Mouse (Mus musculus) spleen, adult 2 months (tissue): ENCODE results near the gene Dglucy. TPM values are rescaled to one million over a fixed set of nuclear protein-coding genes. Genes with fewer than 3 reads are reported as not detected.
A peak's percentile ranks its signal among the peaks of the same experiment; 100 is the strongest.

Experiments
- DNase-seq, 2 experiments: peaks; one replicate each; pipeline versions ENCODE4 v3.0.0 to v3.0.0-alpha.2; 2012 to 2021; ENCODE audit warnings: low spot score in 2 of 2, low read depth in 1 of 2
- H3K27ac ChIP-seq: fragments of 200-500 bp; 2 replicates; pipeline ENCODE4 v1.5.1; 2012; ENCODE audit warnings: low read length, inconsistent platforms; ENCODE audit not compliant: insufficient read depth
- H3K27me3 ChIP-seq: fragments of 200-500 bp; 2 replicates; pipeline ENCODE4 v1.6.1; 2012; ENCODE audit warnings: mild to moderate bottlenecking, moderate library complexity, low read length, inconsistent platforms; ENCODE audit not compliant: control insufficient read depth, insufficient read depth
- H3K36me3 ChIP-seq: fragments of 200-500 bp; 2 replicates; pipeline ENCODE4 v1.6.1; 2012; ENCODE audit warnings: mild to moderate bottlenecking, low read length, inconsistent platforms; ENCODE audit not compliant: control insufficient read depth, insufficient read depth
- H3K4me1 ChIP-seq: fragments of 200-500 bp; 2 replicates; pipeline ENCODE4 v1.6.1; 2011; ENCODE audit warnings: inconsistent platforms; ENCODE audit not compliant: control insufficient read depth, insufficient read depth, insufficient read length
- H3K4me3 ChIP-seq: fragments of 200-500 bp; 2 replicates; pipeline ENCODE4 v1.5.1; 2011; ENCODE audit warnings: mild to moderate bottlenecking, inconsistent platforms; ENCODE audit not compliant: insufficient read depth, insufficient read length; ENCODE audit errors: extremely low read depth
- CTCF ChIP-seq: fragments of 200-500 bp; IDR thresholded peaks from 2 replicates; pipeline ENCODE4 v1.5.1; 2011; ENCODE audit warnings: mild to moderate bottlenecking, inconsistent platforms; ENCODE audit not compliant: insufficient read depth, insufficient read length, insufficient replicate concordance; ENCODE audit errors: extremely low read depth
- POLR2A ChIP-seq: fragments of 200-500 bp; IDR thresholded peaks from 2 replicates; pipeline ENCODE4 v1.6.1; 2011; ENCODE audit warnings: low read depth, low read length, inconsistent platforms
- WGBS: fragments of 180-500 bp; shearing (Covaris S2); methylation state at CpG from one replicate; pipeline ENCODE4 v1.1.7; 2018; 5-methylcytosine and 5-hydroxymethylcytosine counted together
- polyA plus RNA-seq: library from polyadenylated mRNA; depleted of rRNA; stranded (reverse); fragments of >200 nt; gene quantifications from 2 replicates; pipeline ENCODE4 v1.2.3, GENCODE M21; 2012

Gene Dglucy
- polyA plus RNA-seq, 1 experiment, result 5.2 TPM

DNA sequence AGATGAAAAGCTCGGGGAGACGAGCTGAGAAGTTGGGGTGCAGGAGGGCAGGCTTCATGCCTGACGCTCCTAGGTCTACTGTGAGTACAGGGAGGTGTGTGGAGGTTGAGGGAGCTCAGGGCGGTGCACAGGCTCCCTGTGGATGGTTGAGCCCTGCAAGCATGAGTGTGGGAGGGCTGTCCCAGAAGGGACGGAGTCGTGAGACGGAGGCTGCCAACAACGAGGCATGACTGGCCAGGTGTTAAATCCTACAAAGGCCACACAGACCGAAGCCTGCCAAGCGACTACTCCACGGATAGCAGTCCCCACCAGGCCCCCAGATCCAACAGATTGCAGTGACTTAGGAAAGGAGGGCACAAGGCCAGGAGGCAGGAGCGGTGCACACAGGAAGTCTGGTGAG, 131.9 kb downstream of the Dglucy start:
- Histone ChIP-seq H3K27ac (no peak overlapping the region), H3K4me1 (peaks cover 16% of the 10 kb centered on the region), H3K36me3 (peaks cover 30% of the 10 kb centered on the region), H3K27me3 (peaks cover 3% of the 10 kb centered on the region), H3K4me3 (no peak overlapping the region)
- no peak for DNase-seq
- no peak for TF ChIP-seq POLR2A
- no peak for TF ChIP-seq CTCF
- WGBS, result 96% methylated on average over 12 of the region's 12 CpGs

GRCm38 (mm10) chr12:100924646-100925339, 145.9 kb downstream of the Dglucy start:
- DNase-seq, result no peak
- Histone ChIP-seq H3K36me3 (peaks cover 54% of the 10 kb centered on the region), H3K27ac (no peak overlapping the region), H3K4me3 (no peak overlapping the region), H3K27me3 (no peaks in the 10 kb centered on the region), H3K4me1 (peaks cover 5% of the 10 kb centered on the region; the same call in 1 of the 2 replicates)
- 69% methylated on average over 15 of the region's 15 CpGs for WGBS
- TF ChIP-seq CTCF, result no peak
- TF ChIP-seq POLR2A, result no peak

DNA sequence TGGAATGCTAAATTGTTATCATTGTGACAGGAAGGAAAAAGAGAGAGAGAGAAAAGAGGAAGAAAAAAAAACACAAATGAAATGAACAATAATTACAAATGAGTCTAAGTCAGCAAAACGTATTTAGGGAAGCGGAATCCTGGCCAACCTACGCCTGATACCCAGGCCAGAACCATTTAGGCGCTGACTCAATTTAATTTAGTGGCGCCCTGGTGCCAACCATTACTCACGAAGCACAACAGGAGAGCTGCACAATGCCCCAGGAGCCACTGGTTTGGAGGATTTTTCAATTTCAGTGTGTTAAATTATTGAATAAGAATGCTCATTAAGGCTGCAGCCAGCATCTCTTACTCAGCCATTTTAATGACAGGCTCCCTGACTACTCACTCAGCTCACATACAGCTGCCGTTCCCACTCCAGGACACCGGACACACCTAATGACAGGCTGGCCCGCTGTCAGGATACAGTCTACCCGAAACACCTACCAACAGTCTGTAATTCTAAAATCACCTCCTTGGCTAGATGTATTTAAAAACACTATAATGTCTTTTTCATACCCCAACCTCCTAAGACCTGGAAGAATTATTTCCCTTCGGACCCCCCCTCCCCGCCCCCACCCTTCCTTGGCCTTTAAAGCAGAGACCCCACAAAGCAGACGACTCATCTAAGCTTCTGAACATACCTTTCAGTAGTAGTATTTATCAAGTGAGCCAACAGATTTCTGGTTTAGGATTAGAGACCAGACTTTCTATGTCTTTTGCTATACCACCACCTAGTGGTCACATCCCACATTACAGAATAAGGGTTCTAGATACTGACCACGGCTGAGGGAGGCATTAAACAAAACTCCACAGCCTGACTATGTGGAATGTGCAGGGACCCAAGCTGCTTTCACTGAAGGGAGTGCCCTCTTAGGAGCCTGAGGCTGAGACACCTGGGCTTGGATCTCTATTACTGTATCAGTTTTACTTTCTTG, 147.1 kb downstream of the Dglucy start:
- no peak overlapping the region for H3K4me3 ChIP-seq
- TF ChIP-seq CTCF, result 0 out of 2 replicates have a peak, but pooled peaks have one; percentile 9
- no peak for TF ChIP-seq POLR2A
- 77% methylated on average over 14 of the region's 14 CpGs for WGBS
- DNase-seq, result peak; percentile 41 to 48
- peaks cover 58% of the 10 kb centered on the region for H3K36me3 ChIP-seq
- H3K27ac ChIP-seq, result no peak overlapping the region
- H3K4me1 ChIP-seq, result peaks cover 5% of the 10 kb centered on the region; the same call in 1 of the 2 replicates
- no peaks in the 10 kb centered on the region for H3K27me3 ChIP-seq

- Histone ChIP-seq H3K27me3 (no peaks in the 10 kb centered on the region), H3K36me3 (peaks cover 61% of the 10 kb centered on the region), H3K4me1 (peaks cover 5% of the 10 kb centered on the region; the same call in 1 of the 2 replicates), H3K27ac (peak overlapping the region; percentile 19; the same call in 1 of the 2 replicates), H3K4me3 (no peak overlapping the region)
- DNase-seq, result no peak
- 58% methylated on average over 9 of the region's 9 CpGs for WGBS
- TF ChIP-seq CTCF, result no peak
- no peak for TF ChIP-seq POLR2A
Observed at GRCm38 (mm10) chr12:100928286-100928685, 149.4 kb downstream of the Dglucy start.

GRCm38 (mm10) chr12:100931653-100932052, 152.8 kb downstream of the Dglucy start:
- no peak for DNase-seq
- Histone ChIP-seq H3K27ac (no peak overlapping the region), H3K4me1 (peaks cover 5% of the 10 kb centered on the region; the same call in 1 of the 2 replicates), H3K4me3 (no peak overlapping the region), H3K36me3 (peaks cover 69% of the 10 kb centered on the region), H3K27me3 (no peaks in the 10 kb centered on the region)
- TF ChIP-seq CTCF (no peak), POLR2A (no peak)
- 97% methylated on average over 14 of the region's 14 CpGs for WGBS

DNA sequence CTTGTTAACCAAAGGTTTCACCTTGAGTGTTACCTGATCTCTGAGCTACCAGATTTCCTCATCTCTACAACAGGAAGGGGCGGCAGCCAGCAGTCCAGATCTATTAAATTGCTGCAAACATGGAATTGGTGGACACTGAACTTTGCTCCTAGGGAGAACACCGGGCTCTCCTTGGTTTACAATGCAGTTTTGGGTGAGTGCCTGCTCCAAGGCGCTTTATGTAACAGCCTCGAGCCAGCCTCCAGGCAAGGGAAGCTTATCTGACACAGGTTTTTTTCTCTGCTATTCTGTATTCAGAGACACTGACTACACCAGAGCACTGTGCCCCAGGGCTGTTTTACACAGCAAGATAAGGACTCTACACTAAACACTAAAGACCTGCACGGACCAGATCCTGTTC, 155.9 kb downstream of the Dglucy start:
- WGBS, result 91% methylated on average over 5 of the region's 5 CpGs
- Histone ChIP-seq H3K4me3 (no peak overlapping the region), H3K36me3 (peaks cover 71% of the 10 kb centered on the region), H3K4me1 (0 out of 2 replicates have a peak, but pooled peaks cover 4% of the 10 kb centered on the region), H3K27me3 (no peaks in the 10 kb centered on the region), H3K27ac (no peak overlapping the region)
- no peak for DNase-seq
- TF ChIP-seq CTCF (no peak), POLR2A (no peak)
